Mouse (Mus musculus): ENCODE results near the gene Syp. TPM values are rescaled to one million over a fixed set of nuclear protein-coding genes. Genes with fewer than 3 reads are reported as not detected.

The Syp gene
- 961 and 980 TPM in 2 replicates for polyA plus RNA-seq (2012; rRNA removed)

GRCm38 (mm10) chrX:7638401-7639091 is at the start of gene Syp:
Syp (plus strand) TSS chrX:7638471.
- DNase-seq (ENCODE audit: extremely low spot score in 1 of 2, low spot score in 1 of 2), result peak; percentile 65 to 89

- peak in 1 of 2 experiments; percentile 32 for DNase-seq (ENCODE audit: extremely low spot score in 1 of 2, low spot score in 1 of 2)
Measured at GRCm38 (mm10) chrX:7595371-7595770, 42.9 kb upstream of the Syp start.

GRCm38 (mm10) chrX:7604004-7604403 is 34.3 kb upstream of the Syp start:
- no peak for DNase-seq (ENCODE audit: extremely low spot score in 1 of 2, low spot score in 1 of 2)

- DNase-seq (ENCODE audit: extremely low spot score in 1 of 2, low spot score in 1 of 2), result peak; percentile 76 to 89
Measured at GRCm38 (mm10) chrX:7604879-7605574, 33.2 kb upstream of the Syp start, which contains the start of gene Ccdc22. Ccdc22 (minus strand) TSS chrX:7605517.

- no peak for DNase-seq (ENCODE audit: extremely low spot score in 1 of 2, low spot score in 1 of 2)
Measured at GRCm38 (mm10) chrX:7605575-7605941, 32.7 kb upstream of the Syp start.

- DNase-seq (ENCODE audit: extremely low spot score in 1 of 2, low spot score in 1 of 2), result no peak
Measured at GRCm38 (mm10) chrX:7606783-7607182, 31.5 kb upstream of the Syp start, which contains the start of gene Cacna1f. Cacna1f (plus strand) TSS chrX:7607083.

- peak in 1 of 2 experiments; percentile 13 for DNase-seq (ENCODE audit: extremely low spot score in 1 of 2, low spot score in 1 of 2)
Measured at GRCm38 (mm10) chrX:7610035-7610434, 28.2 kb upstream of the Syp start.

GRCm38 (mm10) chrX:7610536-7611258 is 27.6 kb upstream of the Syp start:
- DNase-seq (ENCODE audit: extremely low spot score in 1 of 2, low spot score in 1 of 2), result peak in 1 of 2 experiments; percentile 17

GRCm38 (mm10) chrX:7617889-7618551 is 20.3 kb upstream of the Syp start:
- no peak for DNase-seq (ENCODE audit: extremely low spot score in 1 of 2, low spot score in 1 of 2)

GRCm38 (mm10) chrX:7632560-7632959 is 5.7 kb upstream of the Syp start:
- DNase-seq (ENCODE audit: extremely low spot score in 1 of 2, low spot score in 1 of 2), result no peak

- peak; percentile 58 to 65 for DNase-seq (ENCODE audit: extremely low spot score in 1 of 2, low spot score in 1 of 2)
Measured at GRCm38 (mm10) chrX:7635101-7635500, 3.2 kb upstream of the Syp start.

- peak in 1 of 2 experiments; percentile 54 for DNase-seq (ENCODE audit: extremely low spot score in 1 of 2, low spot score in 1 of 2)
Measured at GRCm38 (mm10) chrX:7639536-7640325, 1.5 kb downstream of the Syp start.

- no peak for DNase-seq (ENCODE audit: extremely low spot score in 1 of 2, low spot score in 1 of 2)
Measured at GRCm38 (mm10) chrX:7640785-7641184, 2.5 kb downstream of the Syp start.

- DNase-seq (ENCODE audit: extremely low spot score in 1 of 2, low spot score in 1 of 2), result peak; percentile 75 to 91
Measured at GRCm38 (mm10) chrX:7645349-7645748, 7.1 kb downstream of the Syp start.

GRCm38 (mm10) chrX:7648671-7649304 is 10.5 kb downstream of the Syp start:
- DNase-seq (ENCODE audit: extremely low spot score in 1 of 2, low spot score in 1 of 2), result peak; percentile 65 to 73

- no peak for DNase-seq (ENCODE audit: extremely low spot score in 1 of 2, low spot score in 1 of 2)
Measured at GRCm38 (mm10) chrX:7657221-7657639, 19.0 kb downstream of the Syp start, which contains the start of gene Prickle3. Prickle3 (plus strand) TSS chrX:7657260.

- DNase-seq (ENCODE audit: extremely low spot score in 1 of 2, low spot score in 1 of 2), result no peak
Measured at GRCm38 (mm10) chrX:7658031-7658784, 19.9 kb downstream of the Syp start.

GRCm38 (mm10) chrX:7658785-7659589 is 20.7 kb downstream of the Syp start:
- no peak for DNase-seq (ENCODE audit: extremely low spot score in 1 of 2, low spot score in 1 of 2)
